Mouse (Mus musculus): Measurements from ENCODE around the gene Nr2e1. TPM values are rescaled to one million over a fixed set of nuclear protein-coding genes. Genes with fewer than 3 reads are reported as not detected.

Gene Nr2e1
- polyA plus RNA-seq, 1 experiment from 2014 or later, result not detected

GRCm38 (mm10) chr10:42545707-42546503 is 37.5 kb downstream of the Nr2e1 start:
- Histone ChIP-seq H3K9me3 (ENCODE audit: control insufficient read depth, low read length) (no peaks in the 10 kb centered on the region), H3K4me2 (no peak overlapping the region), H3K27me3 (replicated peaks; ENCODE audit: control insufficient read depth, insufficient read depth, low read length) (no peaks in the 10 kb centered on the region), H3K27ac (ENCODE audit: low read depth, low read length) (no peak overlapping the region), H3K36me3 (ENCODE audit: control insufficient read depth, insufficient read depth, low read length) (no peaks in the 10 kb centered on the region), H3K4me1 (replicated peaks; ENCODE audit: control insufficient read depth, insufficient read depth, low read length) (peaks cover 4% of the 10 kb centered on the region), H3K4me3 (ENCODE audit: low read depth, low read length) (no peak overlapping the region), H3K9ac (ENCODE audit: low read depth, low read length) (no peak overlapping the region)
- DNase-seq (ENCODE audit: low spot score) (no peak), ATAC-seq (replicated peaks; ENCODE audit: low FRiP score) (no peak)
- WGBS, result 73% methylated on average over 6 of the region's 6 CpGs

DNA sequence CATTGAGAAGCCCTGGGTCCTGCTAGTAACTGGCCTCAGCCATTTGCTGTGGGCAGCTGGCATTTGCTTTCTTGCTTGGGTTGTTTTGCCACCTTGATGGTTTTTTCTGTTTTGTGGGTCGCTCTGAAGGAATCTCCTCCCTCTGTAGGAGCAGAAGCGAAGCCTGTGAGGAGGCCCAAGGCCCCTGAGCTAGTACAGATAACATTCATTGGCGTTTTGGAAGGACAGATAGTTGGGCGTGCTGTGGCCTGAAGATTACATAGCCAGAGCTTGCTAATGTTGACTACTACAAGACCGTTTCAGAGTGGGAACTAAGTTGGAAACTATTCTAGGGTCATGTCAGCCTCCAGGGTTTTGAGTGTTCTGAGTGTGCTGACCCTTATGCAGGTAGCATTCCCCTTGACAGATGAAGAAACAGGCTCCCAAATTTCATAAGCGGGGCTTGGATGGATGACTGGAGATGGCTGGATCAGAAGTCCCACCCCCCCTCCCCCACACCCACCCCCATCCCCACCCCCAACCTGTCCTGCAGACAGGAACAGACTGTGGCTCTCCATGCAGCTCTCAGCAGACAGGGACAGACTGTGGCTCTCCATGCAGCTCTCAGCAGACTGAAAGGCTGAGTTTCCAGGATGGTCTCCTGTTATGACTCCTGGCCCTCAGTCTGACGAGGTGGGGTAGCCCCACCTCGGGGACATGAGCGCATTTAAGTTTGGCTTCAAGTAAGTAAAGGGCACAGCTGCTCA is 45.7 kb downstream of the Nr2e1 start:
- Histone ChIP-seq H3K27me3 (replicated peaks; ENCODE audit: control insufficient read depth, insufficient read depth, low read length) (no peaks in the 10 kb centered on the region), H3K4me3 (ENCODE audit: low read depth, low read length) (0 out of 2 replicates have a peak overlapping the region, but pooled peaks have one; percentile 21), H3K27ac (ENCODE audit: low read depth, low read length) (peak overlapping the region; percentile 86), H3K9me3 (ENCODE audit: control insufficient read depth, low read length) (no peaks in the 10 kb centered on the region), H3K9ac (ENCODE audit: low read depth, low read length) (peak overlapping the region; percentile 52), H3K4me1 (replicated peaks; ENCODE audit: control insufficient read depth, insufficient read depth, low read length) (peaks cover 41% of the 10 kb centered on the region), H3K4me2 (peak overlapping the region; percentile 60), H3K36me3 (ENCODE audit: control insufficient read depth, insufficient read depth, low read length) (peaks cover 11% of the 10 kb centered on the region; the same call in 1 of the 2 replicates)
- WGBS, result 41% methylated on average over 9 of the region's 9 CpGs
- DNase-seq (ENCODE audit: low spot score) (peak; percentile 50), ATAC-seq (replicated peaks; ENCODE audit: low FRiP score) (peak; percentile 91)

- peaks cover 35% of the 10 kb centered on the region for H3K4me1 ChIP-seq (replicated peaks; ENCODE audit: control insufficient read depth, insufficient read depth, low read length)
- no peak overlapping the region for H3K4me3 ChIP-seq (ENCODE audit: low read depth, low read length)
- no peak overlapping the region for H3K9ac ChIP-seq (ENCODE audit: low read depth, low read length)
- DNase-seq (ENCODE audit: low spot score) (no peak), ATAC-seq (replicated peaks; ENCODE audit: low FRiP score) (peak; percentile 87)
- 52% methylated on average over 11 of the region's 11 CpGs for WGBS
- no peaks in the 10 kb centered on the region for H3K9me3 ChIP-seq (ENCODE audit: control insufficient read depth, low read length)
- peaks cover 11% of the 10 kb centered on the region; the same call in 1 of the 2 replicates for H3K36me3 ChIP-seq (ENCODE audit: control insufficient read depth, insufficient read depth, low read length)
- peak overlapping the region; percentile 86 for H3K27ac ChIP-seq (ENCODE audit: low read depth, low read length)
- H3K4me2 ChIP-seq, result peak overlapping the region; percentile 41
- H3K27me3 ChIP-seq (replicated peaks; ENCODE audit: control insufficient read depth, insufficient read depth, low read length), result no peaks in the 10 kb centered on the region
Measured at GRCm38 (mm10) chr10:42533836-42534453, 49.5 kb downstream of the Nr2e1 start.

DNA sequence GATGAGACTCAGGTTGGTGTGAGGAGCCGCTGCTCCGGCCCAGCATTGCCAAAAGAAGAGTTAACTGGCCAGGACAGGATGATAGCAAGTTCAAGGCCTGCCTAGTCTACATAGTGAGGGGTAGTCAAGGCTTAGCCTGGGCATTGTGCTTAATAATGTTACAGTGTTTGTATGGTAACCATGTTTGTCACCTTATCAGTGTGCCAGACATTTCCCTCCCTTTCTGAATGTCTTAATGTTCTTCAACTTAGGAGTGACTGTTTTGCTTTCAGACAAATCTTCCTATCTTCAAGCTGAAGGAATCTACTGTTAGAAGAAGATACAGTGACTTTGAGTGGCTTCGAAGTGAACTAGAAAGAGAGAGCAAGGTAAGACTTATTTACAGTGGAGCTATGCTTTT is 57.8 kb downstream of the Nr2e1 start:
- 82% methylated on average over 3 of the region's 3 CpGs for WGBS
- Histone ChIP-seq H3K27ac (ENCODE audit: low read depth, low read length) (peak overlapping the region; percentile 89), H3K9ac (ENCODE audit: low read depth, low read length) (0 out of 2 replicates have a peak overlapping the region, but pooled peaks have one; percentile 10)

GRCm38 (mm10) chr10:42523556-42524162 is 59.8 kb downstream of the Nr2e1 start:
- Histone ChIP-seq H3K27me3 (replicated peaks; ENCODE audit: control insufficient read depth, insufficient read depth, low read length) (no peaks in the 10 kb centered on the region), H3K4me1 (replicated peaks; ENCODE audit: control insufficient read depth, insufficient read depth, low read length) (peaks cover 42% of the 10 kb centered on the region), H3K4me2 (no peak overlapping the region), H3K27ac (ENCODE audit: low read depth, low read length) (no peak overlapping the region), H3K36me3 (ENCODE audit: control insufficient read depth, insufficient read depth, low read length) (peaks cover 8% of the 10 kb centered on the region; the same call in 1 of the 2 replicates), H3K4me3 (ENCODE audit: low read depth, low read length) (no peak overlapping the region), H3K9ac (ENCODE audit: low read depth, low read length) (no peak overlapping the region), H3K9me3 (ENCODE audit: control insufficient read depth, low read length) (no peaks in the 10 kb centered on the region)
- DNase-seq (ENCODE audit: low spot score) (no peak), ATAC-seq (replicated peaks; ENCODE audit: low FRiP score) (no peak)
- 90% methylated on average over 11 of the region's 11 CpGs for WGBS

More for the DNA sequence above, 57.8 kb downstream of the Nr2e1 start:
- Histone ChIP-seq H3K4me1 (replicated peaks; ENCODE audit: control insufficient read depth, insufficient read depth, low read length) (peaks cover 32% of the 10 kb centered on the region), H3K4me2 (0 out of 2 replicates have a peak overlapping the region, but pooled peaks have one; percentile 17), H3K36me3 (ENCODE audit: control insufficient read depth, insufficient read depth, low read length) (peaks cover 9% of the 10 kb centered on the region; the same call in 1 of the 2 replicates), H3K9me3 (ENCODE audit: control insufficient read depth, low read length) (no peaks in the 10 kb centered on the region), H3K4me3 (ENCODE audit: low read depth, low read length) (no peak overlapping the region), H3K27me3 (replicated peaks; ENCODE audit: control insufficient read depth, insufficient read depth, low read length) (no peaks in the 10 kb centered on the region)
- ATAC-seq (replicated peaks; ENCODE audit: low FRiP score) (peak; percentile 80), DNase-seq (ENCODE audit: low spot score) (no peak)

DNA sequence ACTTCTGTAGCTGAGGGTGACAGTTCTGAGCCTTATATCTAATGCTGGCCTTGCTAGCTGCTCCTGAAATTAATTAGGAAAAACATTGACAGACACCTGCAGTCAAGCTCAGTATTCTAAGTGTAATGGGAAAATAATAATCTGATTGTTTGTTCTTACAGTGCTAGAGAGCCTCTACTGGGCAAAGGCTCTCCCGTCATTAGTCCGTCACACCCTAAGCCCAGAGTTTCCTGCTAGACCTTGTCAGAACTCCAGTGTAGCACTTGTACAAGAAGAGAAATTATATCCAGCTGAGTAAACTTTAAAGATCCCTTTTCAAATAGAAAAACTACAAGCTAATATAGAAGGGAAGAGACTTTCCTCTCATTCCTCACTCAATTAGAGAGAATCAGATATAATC is 60.5 kb downstream of the Nr2e1 start:
- Histone ChIP-seq H3K4me2 (no peak overlapping the region), H3K36me3 (ENCODE audit: control insufficient read depth, insufficient read depth, low read length) (peaks cover 3% of the 10 kb centered on the region; the same call in 1 of the 2 replicates), H3K27ac (ENCODE audit: low read depth, low read length) (no peak overlapping the region), H3K4me3 (ENCODE audit: low read depth, low read length) (no peak overlapping the region), H3K4me1 (replicated peaks; ENCODE audit: control insufficient read depth, insufficient read depth, low read length) (peaks cover 48% of the 10 kb centered on the region), H3K9ac (ENCODE audit: low read depth, low read length) (no peak overlapping the region), H3K9me3 (ENCODE audit: control insufficient read depth, low read length) (no peaks in the 10 kb centered on the region), H3K27me3 (replicated peaks; ENCODE audit: control insufficient read depth, insufficient read depth, low read length) (no peaks in the 10 kb centered on the region)
- DNase-seq (ENCODE audit: low spot score) (no peak), ATAC-seq (replicated peaks; ENCODE audit: low FRiP score) (no peak)
- 76% methylated on average over 2 of the region's 2 CpGs for WGBS

GRCm38 (mm10) chr10:42521315-42521981 is 62.0 kb downstream of the Nr2e1 start:
- peaks cover 53% of the 10 kb centered on the region for H3K4me1 ChIP-seq (replicated peaks; ENCODE audit: control insufficient read depth, insufficient read depth, low read length)
- no peak overlapping the region for H3K4me3 ChIP-seq (ENCODE audit: low read depth, low read length)
- DNase-seq (ENCODE audit: low spot score) (no peak), ATAC-seq (replicated peaks; ENCODE audit: low FRiP score) (peak; percentile 71)
- no peaks in the 10 kb centered on the region for H3K9me3 ChIP-seq (ENCODE audit: control insufficient read depth, low read length)
- H3K27me3 ChIP-seq (replicated peaks; ENCODE audit: control insufficient read depth, insufficient read depth, low read length), result no peaks in the 10 kb centered on the region
- H3K4me2 ChIP-seq, result peak overlapping the region; percentile 1; the same call in 1 of the 2 replicates
- H3K27ac ChIP-seq (ENCODE audit: low read depth, low read length), result peak overlapping the region; percentile 60
- WGBS, result 31% methylated on average over 5 of the region's 5 CpGs
- peaks cover 1% of the 10 kb centered on the region; the same call in 1 of the 2 replicates for H3K36me3 ChIP-seq (ENCODE audit: control insufficient read depth, insufficient read depth, low read length)
- H3K9ac ChIP-seq (ENCODE audit: low read depth, low read length), result no peak overlapping the region

- Histone ChIP-seq H3K9ac (ENCODE audit: low read depth, low read length) (no peak overlapping the region), H3K27me3 (replicated peaks; ENCODE audit: control insufficient read depth, insufficient read depth, low read length) (no peaks in the 10 kb centered on the region), H3K4me2 (peak overlapping the region; percentile 20), H3K4me1 (replicated peaks; ENCODE audit: control insufficient read depth, insufficient read depth, low read length) (peaks cover 42% of the 10 kb centered on the region), H3K27ac (ENCODE audit: low read depth, low read length) (peak overlapping the region; percentile 35), H3K4me3 (ENCODE audit: low read depth, low read length) (no peak overlapping the region), H3K36me3 (ENCODE audit: control insufficient read depth, insufficient read depth, low read length) (no peaks in the 10 kb centered on the region), H3K9me3 (ENCODE audit: control insufficient read depth, low read length) (no peaks in the 10 kb centered on the region)
- ATAC-seq (replicated peaks; ENCODE audit: low FRiP score), result peak; percentile 62
- DNase-seq (ENCODE audit: low spot score), result no peak
- WGBS, result 64% methylated on average over 8 of the region's 8 CpGs
Measured at GRCm38 (mm10) chr10:42518363-42518762, 65.1 kb downstream of the Nr2e1 start.

Measured in liver, embryonic 11.5 days (tissue).